Mouse (Mus musculus) myocyte (in vitro differentiated cells): ENCODE measurements around the gene Rapgef3.

Source experiments
- E2F4 ChIP-seq: IDR thresholded peaks from one replicate; pipeline ENCODE4 v1.6.1; 2011; ENCODE audit warnings: mild to moderate bottlenecking, control low read depth, moderate library complexity; ENCODE audit not compliant: insufficient read depth
- MAX ChIP-seq: IDR thresholded peaks from one replicate; pipeline ENCODE4 v1.6.1; 2011; ENCODE audit warnings: low read depth, mild to moderate bottlenecking, control low read depth
- POLR2A ChIP-seq: IDR thresholded peaks from one replicate; pipeline ENCODE4 v1.6.1; 2011; ENCODE audit warnings: low read depth, mild to moderate bottlenecking, control low read depth, moderate library complexity; ENCODE audit not compliant: insufficient read length
- POLR2AphosphoS2 ChIP-seq: IDR thresholded peaks from one replicate; pipeline ENCODE4 v1.6.1; 2011; ENCODE audit warnings: low read depth, control low read depth; ENCODE audit not compliant: insufficient read length
- SRF ChIP-seq: IDR thresholded peaks from one replicate; pipeline ENCODE4 v1.6.1; 2011; ENCODE audit warnings: low read depth; ENCODE audit not compliant: control insufficient read depth, insufficient read length
- TCF12 ChIP-seq: IDR thresholded peaks from one replicate; pipeline ENCODE4 v1.6.1; 2011; ENCODE audit warnings: mild to moderate bottlenecking, control low read depth; ENCODE audit not compliant: poor library complexity, insufficient read depth, severe bottlenecking
- USF1 ChIP-seq: IDR thresholded peaks from one replicate; pipeline ENCODE4 v1.6.1; 2011; ENCODE audit warnings: low read depth, mild to moderate bottlenecking, control low read depth, moderate library complexity

DNA sequence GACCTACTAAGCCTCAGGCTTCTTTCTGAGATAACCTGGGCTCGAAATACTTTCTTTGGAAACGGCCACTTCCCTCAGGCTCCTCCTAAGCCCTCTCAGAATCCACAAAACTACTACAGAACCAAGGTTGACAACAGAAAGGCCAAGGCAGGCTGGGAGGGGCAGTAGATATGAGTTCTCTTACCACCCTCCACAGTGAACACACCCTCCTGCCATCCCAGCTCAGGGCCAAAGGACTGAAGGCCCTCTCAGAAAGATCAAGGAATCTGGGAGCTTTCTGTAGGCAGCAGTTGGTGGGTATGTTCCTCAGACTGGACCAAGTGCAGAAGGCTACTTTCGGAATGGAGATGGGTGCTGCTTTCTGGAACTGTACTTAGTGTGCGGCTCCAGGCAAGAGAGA, 47.5 kb upstream of the Rapgef3 start:
- TF ChIP-seq TCF12 (no peak), E2F4 (no peak), MAX (no peak), USF1 (no peak), POLR2A (no peak), POLR2AphosphoS2 (no peak), SRF (no peak)
